Mouse (Mus musculus) spleen, postnatal 14 days (tissue): ENCODE data around the gene Gltp.
A peak's percentile ranks its signal among the peaks of the same experiment; 100 is the strongest.

Experiments
- DNase-seq, 2 experiments: peaks; one replicate each; pipeline ENCODE4 v3.0.0; 2021 to 2022; ENCODE audit warnings: low spot score in 2 of 2

The Gltp gene

DNA sequence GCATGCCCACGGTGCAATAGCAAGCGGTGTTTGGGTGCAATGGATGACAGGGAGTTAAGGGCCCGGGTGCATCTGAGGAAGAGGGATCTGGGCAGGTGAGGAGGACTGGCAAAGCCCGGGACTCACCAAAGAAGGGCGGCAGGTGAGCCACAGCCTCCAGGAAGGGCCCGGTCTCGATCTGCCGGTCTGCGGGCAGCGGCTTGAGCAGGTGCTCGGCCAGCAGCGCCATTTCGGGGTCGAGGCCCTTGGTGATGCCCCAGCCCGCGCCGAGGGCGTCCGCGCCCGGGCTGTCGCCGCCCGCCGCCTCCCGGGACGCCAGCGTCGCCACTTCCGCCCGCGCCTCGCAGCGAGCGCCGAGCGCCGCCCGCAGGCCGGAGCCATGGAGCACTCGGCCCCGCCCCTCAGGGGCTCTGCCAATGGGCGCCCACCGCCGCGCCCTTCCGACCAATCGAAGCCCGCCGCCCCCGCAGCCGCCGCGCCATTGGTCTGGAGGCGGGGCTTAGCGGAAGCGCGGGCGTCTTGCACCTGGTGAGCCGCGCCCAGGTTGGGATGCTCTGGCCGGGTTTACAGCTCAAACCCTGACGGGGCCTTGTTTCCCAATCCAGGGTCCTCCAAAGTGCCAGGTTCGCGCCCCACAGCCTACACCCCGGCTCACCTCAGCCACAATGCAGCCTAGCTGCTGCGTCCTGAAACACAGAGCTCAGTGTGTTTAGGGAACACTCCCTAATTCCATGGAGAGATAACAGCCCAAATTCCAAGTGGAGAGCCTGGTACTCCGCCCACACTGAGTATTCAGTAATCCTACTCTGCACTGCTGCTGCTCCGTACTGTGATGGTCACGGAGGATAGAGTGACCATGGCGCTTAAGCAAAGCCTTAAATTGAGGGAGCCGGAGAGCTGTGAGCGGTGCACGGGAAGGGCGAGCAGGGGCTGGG lies at the start of gene Gltp:
Gene Gltp, minus strand, starts transcription at position 352 of the 935 bp plus-strand sequence.
- peak; percentile 89 to 94 for DNase-seq

DNA sequence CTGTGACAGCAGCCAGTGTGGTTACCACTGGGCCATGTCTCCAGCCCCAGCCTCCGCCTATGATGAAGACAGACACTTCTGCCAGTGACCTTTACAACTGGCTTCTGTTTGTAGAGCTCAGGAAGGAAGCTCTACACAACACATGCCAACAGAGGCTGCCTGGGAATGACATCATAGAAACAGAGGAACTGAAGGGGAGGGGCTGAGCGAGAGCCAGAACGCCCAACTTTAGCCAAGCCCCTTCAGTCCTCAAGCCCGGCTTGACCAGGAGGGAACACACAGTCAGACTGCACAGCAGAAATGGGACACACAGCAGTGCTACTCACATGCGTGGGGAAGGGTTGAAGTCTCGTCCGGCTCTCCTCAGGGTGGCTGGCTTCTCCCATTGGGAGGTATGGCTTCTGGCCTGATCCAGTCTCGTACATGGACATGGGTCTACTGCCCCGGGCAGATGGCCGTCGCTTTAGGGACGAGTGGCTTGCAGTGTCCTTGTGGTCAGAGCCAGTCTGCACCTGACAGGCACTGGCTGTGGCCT lies 48.0 kb upstream of the Gltp start:
- no peak for DNase-seq

DNA sequence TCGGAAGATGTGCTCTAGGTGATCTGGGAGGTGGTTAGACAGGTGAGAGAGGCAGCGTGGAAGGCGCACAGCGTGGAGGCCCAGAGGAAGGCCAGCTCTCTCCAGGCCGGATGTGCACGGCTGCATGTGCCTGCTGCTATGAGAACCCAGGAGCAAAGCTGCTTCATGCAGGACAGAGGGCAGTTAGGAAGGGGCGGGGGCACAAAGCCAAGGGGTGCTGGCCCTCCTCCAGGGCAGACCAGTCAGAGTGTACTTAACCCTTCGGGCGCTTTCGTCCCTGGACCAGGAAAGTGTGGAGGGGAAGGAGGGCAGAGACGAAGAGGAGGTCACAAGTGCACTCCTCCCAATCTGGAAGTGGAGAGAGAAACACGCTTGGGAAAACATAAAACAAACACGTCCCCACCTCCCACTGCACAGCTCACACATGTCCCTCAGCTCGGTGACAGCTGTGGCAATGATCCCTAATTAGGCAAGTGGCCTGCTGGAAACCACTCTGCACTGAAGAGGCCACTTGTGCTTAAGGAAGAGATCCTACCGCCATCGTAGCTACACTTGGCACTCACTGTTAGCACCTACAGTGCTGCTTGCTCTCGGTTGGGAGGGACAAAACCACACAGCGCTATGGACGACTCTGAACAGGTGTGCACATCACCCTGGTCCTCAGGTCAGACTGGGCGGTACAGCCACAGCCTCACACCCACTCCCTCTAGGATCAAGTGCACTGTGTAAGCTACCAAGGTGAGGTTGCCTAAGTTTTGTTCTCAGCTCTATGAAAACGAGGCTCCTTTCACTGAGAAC lies 46.5 kb upstream of the Gltp start:
- no peak for DNase-seq

DNA sequence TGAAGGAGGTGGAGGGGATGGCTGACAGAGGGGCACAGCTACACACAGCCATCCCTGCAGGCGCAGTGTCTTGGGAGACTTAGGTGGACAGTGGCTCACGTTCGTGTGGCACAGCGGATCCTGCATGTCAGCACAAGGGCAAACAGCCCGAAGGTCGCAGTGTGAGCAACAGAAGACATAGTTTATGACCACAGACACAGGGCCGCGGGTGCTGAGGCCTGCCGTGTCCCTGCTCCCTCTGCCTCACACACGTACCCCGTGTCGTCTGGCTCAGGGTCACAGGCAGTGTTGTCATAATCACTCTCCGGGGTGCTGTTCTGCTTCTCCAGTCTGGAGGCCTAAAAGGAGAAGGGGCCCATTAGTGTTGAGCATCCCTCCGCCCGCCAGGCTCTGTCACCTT lies 42.8 kb upstream of the Gltp start:
- no peak for DNase-seq

DNA sequence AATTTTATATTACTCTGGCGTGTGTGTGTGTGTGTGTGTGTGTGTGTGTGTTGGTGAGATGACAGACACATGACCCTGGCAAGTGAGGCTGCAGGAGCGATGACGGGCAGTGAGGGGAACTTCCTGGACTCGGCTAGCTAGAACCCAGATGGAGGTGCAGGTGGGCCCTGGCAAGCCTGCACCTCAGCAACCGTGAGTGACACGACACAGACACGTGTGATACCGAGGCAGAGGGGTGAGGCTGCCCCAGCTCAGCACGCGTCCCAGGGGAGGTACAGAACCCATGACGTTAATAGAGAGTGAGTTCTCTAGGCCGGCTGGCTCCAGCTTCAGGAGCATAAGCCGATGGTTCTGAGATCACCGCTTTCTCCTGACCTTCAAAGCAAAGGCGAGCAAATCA lies 41.2 kb upstream of the Gltp start:
- DNase-seq, result no peak

DNA sequence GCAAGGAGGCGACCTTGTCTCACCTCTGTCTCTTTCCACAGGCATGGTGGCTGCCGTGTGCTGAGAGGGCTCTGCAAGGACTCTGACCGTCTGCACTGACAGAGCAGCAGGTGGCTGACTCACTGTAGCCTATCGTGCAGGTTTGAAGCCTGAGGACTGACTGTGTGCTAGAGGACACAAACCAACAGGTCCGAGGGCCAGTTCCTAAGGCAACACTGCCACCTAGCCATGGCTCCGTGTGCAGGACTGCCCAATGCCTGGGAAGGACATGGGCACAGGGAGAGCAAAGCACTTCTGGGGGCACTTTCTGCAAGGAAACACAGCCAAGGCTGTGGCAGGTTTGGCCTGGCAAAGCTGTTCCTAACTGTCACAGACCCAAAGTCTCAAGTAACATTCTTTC lies 40.7 kb upstream of the Gltp start:
- DNase-seq, result no peak

DNA sequence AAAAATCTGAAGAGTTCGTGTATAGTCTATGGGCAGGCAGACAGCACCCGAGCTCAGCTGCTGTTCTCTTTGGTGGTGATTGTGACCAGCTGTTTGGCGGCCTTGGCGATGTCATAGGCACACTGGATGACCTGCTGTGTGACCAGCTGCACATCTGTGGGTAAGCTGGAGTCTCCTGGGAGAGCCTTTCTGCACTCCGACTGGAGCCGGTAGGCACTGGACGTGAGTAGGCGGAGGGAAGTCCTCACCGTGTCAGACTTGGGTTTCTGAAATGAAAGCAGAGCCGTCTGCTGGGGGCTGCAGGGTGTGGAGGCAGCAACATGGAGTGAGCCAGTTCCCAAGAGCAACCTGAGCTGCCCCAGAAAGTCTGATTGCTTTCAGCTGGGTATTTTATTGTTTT lies 39.3 kb upstream of the Gltp start:
- DNase-seq, result no peak

DNA sequence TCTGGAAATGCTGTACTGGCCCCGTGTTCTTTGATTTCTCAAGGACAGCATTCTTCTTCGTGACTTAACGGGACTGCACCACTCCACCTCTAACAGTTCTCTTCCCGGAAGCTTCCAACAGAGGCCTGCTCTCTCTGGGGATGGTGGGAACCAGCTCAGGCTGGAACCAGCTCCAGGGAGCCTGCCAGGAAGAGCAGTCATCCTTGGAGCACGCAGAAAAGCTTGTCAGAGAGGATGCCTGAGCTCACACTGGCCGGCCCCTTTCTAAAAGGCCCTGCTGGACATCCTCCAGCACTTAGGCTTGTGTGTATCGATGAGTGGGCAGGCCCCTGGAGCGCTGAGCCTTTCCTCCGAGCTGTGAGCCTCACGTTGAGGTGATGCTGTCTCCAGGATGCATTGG lies 37.4 kb upstream of the Gltp start:
- DNase-seq, result no peak

DNA sequence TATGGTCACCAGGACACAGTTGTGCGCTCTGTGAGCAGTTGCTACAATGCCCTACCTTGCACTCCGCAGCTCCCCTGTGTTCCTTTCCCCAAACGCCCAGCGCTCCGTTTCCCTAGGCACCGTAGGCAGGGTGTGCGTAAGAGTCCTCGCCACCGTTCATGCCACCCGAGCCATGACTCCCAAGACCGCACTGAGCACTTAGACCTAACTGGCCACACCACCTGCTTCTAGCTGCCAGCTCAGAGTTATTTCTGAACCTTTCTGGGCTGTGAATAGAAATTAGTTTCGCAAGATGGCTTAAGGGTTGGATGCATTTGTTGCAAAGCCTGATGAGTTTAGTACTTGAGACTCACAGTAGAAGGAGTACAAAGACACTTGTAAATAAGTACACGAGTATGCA lies 32.1 kb upstream of the Gltp start:
- no peak for DNase-seq

DNA sequence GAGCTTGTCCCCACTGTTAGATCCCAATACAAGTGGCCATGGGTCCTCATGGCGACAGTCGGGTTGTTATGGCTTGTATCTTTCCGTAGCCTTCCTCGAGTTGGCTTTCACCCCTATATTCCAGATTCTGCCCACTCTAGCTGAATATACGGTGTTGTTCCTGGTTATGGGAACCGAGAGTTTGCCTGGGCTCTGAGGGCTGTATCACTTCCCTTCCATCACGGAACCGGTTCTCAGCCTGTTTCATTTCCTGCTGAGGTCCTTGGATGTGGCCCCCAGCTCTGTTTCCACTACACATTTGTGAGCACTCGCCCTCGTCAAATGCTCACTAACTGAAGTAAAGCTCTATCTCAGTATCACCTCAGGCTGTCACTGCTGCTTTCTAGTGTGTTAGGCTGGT lies 31.2 kb upstream of the Gltp start:
- DNase-seq, result no peak

DNA sequence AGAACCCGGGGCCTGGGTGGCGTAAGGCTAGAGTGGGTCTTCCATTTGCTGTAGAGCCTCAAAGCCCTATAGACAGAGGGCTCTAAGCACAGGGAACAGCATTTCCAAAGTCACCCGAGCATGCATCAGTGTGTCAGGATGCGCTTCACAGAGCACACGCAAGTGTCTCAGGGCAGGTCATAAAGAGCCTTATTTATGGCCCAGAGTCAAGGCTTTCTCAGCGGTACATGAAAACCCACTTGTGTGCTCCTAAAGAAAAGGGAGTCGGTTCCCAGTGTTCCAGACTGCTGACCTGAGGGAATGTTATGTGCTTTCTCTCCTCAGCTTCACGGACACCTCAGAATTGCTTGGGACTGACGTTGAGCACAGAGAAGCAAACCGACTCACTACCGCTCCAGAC lies 30.0 kb upstream of the Gltp start:
- DNase-seq, result no peak

DNA sequence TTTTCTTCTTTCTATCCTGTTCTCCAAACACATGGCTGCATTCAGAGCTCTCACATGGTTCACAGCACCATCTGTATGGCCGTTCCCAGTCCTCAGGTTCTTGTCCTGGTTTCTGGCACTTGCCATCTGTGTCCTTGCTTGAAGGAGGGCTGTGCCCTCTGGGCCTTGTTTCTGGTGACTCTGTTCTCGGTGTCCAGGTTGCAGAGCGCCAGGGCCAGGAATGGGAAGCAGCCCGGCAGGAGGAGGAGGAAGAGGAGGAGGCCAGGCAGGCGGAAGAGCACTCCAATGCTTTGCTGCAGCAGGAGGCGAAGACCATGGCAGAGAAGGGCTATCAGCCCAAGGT lies 29.1 kb upstream of the Gltp start:
- no peak for DNase-seq

DNA sequence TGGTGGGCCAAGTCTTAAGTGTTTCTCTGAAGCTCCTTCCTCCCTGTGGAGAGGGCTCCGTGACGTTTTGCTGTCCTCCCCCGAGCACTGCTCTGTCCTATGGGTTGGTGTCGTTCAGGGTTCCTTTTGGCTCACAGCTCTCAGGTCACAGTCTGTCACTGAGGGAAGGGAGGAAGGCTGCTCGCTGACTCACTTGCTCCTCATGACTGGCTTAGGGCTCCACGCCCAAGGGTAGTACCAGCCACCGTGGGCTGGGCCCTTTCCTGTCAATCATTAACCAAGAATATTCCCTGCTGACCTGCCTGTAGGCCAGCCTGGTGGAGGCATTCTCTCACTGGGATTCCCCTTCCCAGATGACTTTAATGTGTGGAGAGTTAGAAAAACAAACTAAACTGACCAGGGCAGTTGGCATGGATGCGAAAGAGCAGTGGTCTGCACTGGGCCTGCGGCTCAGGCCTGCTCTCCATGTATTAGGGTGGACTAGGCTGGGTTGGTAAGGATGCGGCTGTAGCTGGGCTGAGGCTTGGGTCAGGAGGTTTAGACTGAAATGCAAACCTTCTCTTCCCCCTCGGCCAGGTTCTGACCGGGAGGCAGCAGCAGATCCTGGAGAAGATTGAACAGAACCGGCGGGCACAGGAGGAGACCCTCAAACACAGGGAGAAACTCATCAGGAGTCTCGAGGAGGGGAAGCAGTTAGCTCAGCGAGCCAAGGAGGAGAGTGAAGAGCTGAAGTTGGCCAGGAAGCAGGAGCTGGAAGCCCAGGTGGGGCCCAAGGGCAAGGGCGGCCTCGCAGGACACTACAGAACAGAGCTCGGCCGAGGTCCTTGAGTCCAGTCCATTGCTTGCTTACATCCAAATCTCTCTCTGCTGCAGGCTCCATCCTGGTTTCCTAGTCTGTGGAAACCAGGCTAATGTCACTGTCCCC lies 28.5 kb upstream of the Gltp start:
- DNase-seq, result no peak

DNA sequence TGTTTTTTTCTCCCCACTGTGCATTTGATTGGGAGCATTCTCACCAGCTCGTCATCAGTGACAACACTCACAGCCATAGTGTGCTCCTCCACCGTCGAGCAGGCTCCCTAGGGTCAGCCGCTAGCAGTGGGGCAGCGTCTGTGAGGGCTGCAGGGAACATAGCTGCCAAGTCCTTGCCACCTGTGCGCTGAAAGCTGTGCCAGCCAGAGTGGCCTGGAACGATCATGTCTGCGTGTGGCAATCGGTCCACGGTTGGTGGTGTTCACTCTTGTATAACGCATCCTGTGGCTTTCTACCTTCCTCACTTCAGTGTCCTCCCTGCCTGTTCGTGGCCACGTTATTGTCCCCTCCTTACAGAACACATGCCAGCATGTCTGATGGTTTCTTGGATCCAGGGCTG lies 27.7 kb upstream of the Gltp start:
- no peak for DNase-seq

DNA sequence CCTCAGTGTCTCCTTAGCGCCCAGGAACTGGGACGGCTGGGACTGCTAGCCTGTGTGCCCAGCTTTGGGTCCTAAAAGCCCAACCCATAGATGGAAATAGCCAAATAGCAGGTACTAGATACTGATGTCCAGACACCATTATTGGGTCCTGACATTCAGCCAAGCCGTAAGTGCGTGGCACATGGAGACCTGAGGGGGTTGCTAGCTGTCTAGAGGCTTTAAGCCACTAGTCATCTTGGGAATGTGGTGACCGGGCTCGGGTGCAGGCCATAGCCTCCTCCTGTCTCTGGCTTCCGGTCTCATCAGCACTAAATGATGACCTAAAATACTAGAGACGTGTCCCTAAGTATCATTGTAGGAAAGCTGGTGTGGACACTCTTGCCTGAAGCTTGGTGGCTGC lies 27.2 kb upstream of the Gltp start:
- no peak for DNase-seq

DNA sequence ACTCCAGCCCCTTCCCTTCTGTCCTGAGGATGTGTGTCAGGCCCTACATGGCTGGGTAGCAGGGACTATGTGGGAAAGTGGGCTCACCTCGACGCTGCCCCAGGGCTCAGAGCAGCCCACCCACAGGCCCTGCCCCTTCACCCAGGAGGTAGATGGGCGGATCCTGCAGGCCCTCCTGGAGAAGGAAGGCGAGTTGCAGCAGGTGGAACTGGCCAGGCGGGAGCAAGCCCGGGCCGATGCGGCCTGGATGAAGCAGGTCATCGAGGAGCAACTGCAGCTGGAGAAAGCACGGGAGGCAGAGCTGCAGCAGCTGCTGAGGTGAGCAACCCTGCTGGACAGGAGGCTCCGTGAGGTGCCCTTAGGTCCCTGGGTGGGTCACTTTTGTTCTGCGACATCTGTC lies 26.5 kb upstream of the Gltp start:
- DNase-seq, result no peak

DNA sequence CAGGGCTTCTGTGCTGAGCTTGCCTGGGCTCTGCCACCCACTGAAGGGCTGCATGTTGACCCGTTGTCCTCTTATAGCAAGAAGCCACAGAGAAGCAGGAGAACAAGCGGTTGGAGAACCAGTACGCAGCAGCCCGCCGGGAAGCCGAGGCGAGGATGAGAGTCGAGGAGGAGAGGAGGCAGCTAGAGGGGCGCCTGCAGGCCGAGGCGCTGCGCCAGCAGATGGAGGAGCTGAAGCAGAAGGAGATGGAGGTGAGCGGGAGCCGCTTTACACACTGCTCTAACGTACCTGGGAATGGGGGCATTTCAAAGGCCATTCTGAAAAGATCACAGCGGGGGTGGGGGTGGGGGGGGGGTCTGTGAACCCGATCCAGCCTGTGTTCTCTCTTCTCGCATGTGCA lies 23.8 kb upstream of the Gltp start:
- DNase-seq, result no peak

DNA sequence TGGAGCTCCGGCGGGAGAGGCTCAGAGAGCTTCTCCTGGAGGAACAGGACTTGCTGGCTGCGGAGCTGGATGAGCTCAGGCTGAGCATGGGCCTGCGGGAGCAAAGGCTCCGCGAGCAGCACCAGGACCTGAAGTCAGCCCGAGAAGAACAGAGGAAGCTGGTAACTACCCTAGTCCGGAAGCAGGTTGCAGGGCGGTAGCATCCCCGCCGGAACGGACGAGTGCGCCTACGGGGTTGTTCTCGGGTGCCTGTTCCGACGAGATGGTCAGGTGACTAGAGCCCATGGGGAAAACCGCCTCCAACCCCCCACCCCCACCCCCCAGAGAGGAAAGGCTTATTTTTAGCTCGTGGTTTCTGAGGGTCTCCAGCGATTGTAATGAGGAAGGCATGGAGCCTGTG lies 18.6 kb upstream of the Gltp start:
- no peak for DNase-seq

DNA sequence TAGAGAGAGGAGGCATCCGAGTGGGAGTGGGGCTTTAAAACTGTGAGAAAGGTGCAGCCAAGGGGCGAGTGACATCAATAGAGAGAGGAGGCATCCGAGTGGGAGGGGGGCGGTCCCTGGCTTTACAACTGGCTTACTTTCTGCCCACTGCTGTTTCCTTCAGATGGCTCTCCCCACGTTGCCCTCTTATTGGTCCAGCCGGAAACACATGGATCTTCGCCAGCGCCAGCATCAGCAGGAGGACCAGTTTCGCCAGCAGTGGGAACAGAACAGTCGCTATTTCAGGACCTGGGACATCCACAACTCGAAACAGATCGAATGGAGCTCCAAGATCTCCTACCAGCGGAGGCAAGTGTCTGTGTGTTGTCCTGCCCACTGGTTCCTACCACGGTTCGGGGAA lies 17.7 kb upstream of the Gltp start:
- DNase-seq, result no peak

DNA sequence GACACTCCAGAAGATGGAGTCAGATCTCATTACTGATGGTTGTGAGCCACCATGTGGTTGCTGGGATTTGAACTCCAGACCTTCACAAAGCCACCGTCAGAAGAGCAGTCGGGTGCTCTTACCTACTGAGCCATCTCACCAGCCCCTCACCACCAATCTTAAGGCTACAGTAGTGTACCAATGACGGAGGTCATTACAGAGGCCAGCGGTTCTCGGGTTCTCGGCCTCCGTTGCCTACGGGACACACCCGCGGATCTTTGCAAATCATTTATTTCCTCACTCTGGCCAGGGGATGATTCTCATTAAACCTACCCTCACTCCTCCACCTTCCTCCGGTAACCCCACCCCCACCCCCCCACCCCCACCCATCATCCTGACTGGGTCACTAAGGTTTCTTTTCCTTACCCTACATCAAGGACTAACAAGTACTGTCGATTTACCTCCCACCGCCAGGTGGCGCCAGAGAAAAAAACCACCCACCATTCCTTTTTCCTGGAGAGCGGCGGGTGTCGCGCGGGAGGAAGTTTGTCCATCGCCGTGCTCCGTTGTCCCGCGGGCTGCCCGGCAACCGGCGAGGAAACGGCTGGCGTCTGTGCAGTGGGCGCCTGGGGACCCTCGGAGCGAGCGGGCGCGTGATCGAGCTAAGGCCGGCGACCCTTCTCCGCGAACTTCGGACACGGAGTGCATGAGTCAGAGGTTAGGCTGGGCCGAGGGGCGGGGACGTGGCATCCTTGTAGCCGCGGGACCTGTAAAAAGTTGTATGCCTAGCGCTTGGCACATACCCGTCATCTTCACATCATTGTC lies 16.7 kb upstream of the Gltp start, which contains the start of gene Tchp:
Gene Tchp, plus strand, starts transcription at position 496 of the 804 bp plus-strand sequence.
- peak; percentile 92 to 93 for DNase-seq
